Mouse (Mus musculus) lung, embryonic 16.5 days (tissue): ENCODE results near the gene Kmt5a. TPM values are rescaled to one million over a fixed set of nuclear protein-coding genes. Genes with fewer than 3 reads are reported as not detected.

Experiments used
- ATAC-seq: fragments of 200-750 bp; cut with Nextera tagmentation; 2 replicates; pipeline ENCODE4 v1.8.0; 2017; ENCODE audit warnings: low read depth, mild to moderate bottlenecking, moderate library complexity
- H3K27ac ChIP-seq: fragments of 300-500 bp; sonication (generic); 2 replicates; pipeline ENCODE4 v1.5.1; 2014; ENCODE audit warnings: mild to moderate bottlenecking, control low read depth, low read length
- H3K27me3 ChIP-seq: fragments of 300-500 bp; sonication (generic); 2 replicates; pipeline ENCODE4 v1.6.1; 2014; ENCODE audit warnings: low read depth, low read length, mixed read lengths; ENCODE audit not compliant: control insufficient read depth, insufficient read depth
- H3K36me3 ChIP-seq: fragments of 300-500 bp; sonication (generic); 2 replicates; pipeline ENCODE4 v1.6.1; 2014; ENCODE audit warnings: low read length; ENCODE audit not compliant: control insufficient read depth, insufficient read depth
- H3K4me1 ChIP-seq: fragments of 300-500 bp; sonication (generic); replicated peaks from 2 replicates; pipeline ENCODE4 v1.6.1; 2014; ENCODE audit warnings: low read length, mixed read lengths; ENCODE audit not compliant: control insufficient read depth, insufficient read depth
- H3K4me2 ChIP-seq: fragments of 300-500 bp; sonication (generic); 2 replicates; pipeline ENCODE4 v1.6.1; 2014; ENCODE audit warnings: low read depth, low read length, control low read depth
- H3K4me3 ChIP-seq: fragments of 300-500 bp; sonication (generic); 2 replicates; pipeline ENCODE4 v1.5.1; 2014; ENCODE audit warnings: mild to moderate bottlenecking, low read length, control low read depth
- H3K9ac ChIP-seq: fragments of 300-500 bp; sonication (generic); 2 replicates; pipeline ENCODE4 v1.6.1; 2014; ENCODE audit warnings: low read length, control low read depth
- H3K9me3 ChIP-seq: fragments of 300-500 bp; sonication (generic); 2 replicates; pipeline ENCODE4 v1.6.1; 2016; ENCODE audit warnings: low read length; ENCODE audit not compliant: control insufficient read depth
- WGBS: fragments of 180-500 bp; shearing (Covaris S2); extraction: QIAGEN DNeasy Blood & Tissue Kit; methylation state at CpG from one replicate; pipeline ENCODE4 v1.1.7; 2014; 5-methylcytosine and 5-hydroxymethylcytosine counted together
- polyA plus RNA-seq: library from polyadenylated mRNA; unstranded; fragments of >200 nt; fragmentation: Nextera tagmentation; extraction: Ambion mirVana; gene quantifications from 2 replicates; pipeline ENCODE4 v1.2.1, GENCODE M21; 2015

Gene Kmt5a
- polyA plus RNA-seq, 1 experiment from 2014 or later: 32.2 TPM

GRCm38 (mm10) chr5:124469486-124469885, 29.8 kb downstream of the Kmt5a start:
- H3K27me3 ChIP-seq: no peaks in the 10 kb centered on the region
- H3K36me3 ChIP-seq: peaks cover 11% of the 10 kb centered on the region; the same call in 1 of the 2 replicates
- H3K4me1 ChIP-seq: no peaks in the 10 kb centered on the region
- 93% methylated on average over 6 of the region's 6 CpGs for WGBS
- no peak overlapping the region for H3K4me2 ChIP-seq
- no peak overlapping the region for H3K27ac ChIP-seq
- no peak for ATAC-seq
- H3K9ac ChIP-seq: no peak overlapping the region
- no peaks in the 10 kb centered on the region for H3K9me3 ChIP-seq
- no peak overlapping the region for H3K4me3 ChIP-seq

GRCm38 (mm10) chr5:124470591-124471171, 31.0 kb downstream of the Kmt5a start:
- ATAC-seq: no peak
- WGBS: 66% methylated on average over 6 of the region's 6 CpGs

GRCm38 (mm10) chr5:124478873-124479204, 39.1 kb downstream of the Kmt5a start:
- no peaks in the 10 kb centered on the region for H3K36me3 ChIP-seq
- 61% methylated on average over 1 of the region's 1 CpGs for WGBS
- H3K9ac ChIP-seq: peak overlapping the region; percentile 44; the same call in 1 of the 2 replicates
- H3K27ac ChIP-seq: peak overlapping the region; percentile 51
- H3K9me3 ChIP-seq: no peaks in the 10 kb centered on the region
- peaks cover 10% of the 10 kb centered on the region for H3K4me1 ChIP-seq
- H3K4me3 ChIP-seq: no peak overlapping the region
- ATAC-seq: no peak
- H3K4me2 ChIP-seq: no peak overlapping the region; the same call in 1 of the 2 replicates
- H3K27me3 ChIP-seq: no peaks in the 10 kb centered on the region

More at GRCm38 (mm10) chr5:124470591-124471171, 31.0 kb downstream of the Kmt5a start:
- H3K4me3 ChIP-seq: no peak overlapping the region
- no peaks in the 10 kb centered on the region for H3K9me3 ChIP-seq
- H3K27me3 ChIP-seq: no peaks in the 10 kb centered on the region
- no peak overlapping the region for H3K9ac ChIP-seq
- no peak overlapping the region for H3K4me2 ChIP-seq
- H3K4me1 ChIP-seq: no peaks in the 10 kb centered on the region
- peaks cover 11% of the 10 kb centered on the region; the same call in 1 of the 2 replicates for H3K36me3 ChIP-seq
- H3K27ac ChIP-seq: no peak overlapping the region

GRCm38 (mm10) chr5:124480119-124480518, 40.4 kb downstream of the Kmt5a start:
- H3K27ac ChIP-seq: no peak overlapping the region

GRCm38 (mm10) chr5:124481714-124482113, 42.0 kb downstream of the Kmt5a start:
- no peaks in the 10 kb centered on the region for H3K9me3 ChIP-seq
- H3K27ac ChIP-seq: no peak overlapping the region
- H3K36me3 ChIP-seq: no peaks in the 10 kb centered on the region
- ATAC-seq: no peak
- no peaks in the 10 kb centered on the region for H3K27me3 ChIP-seq
- H3K4me1 ChIP-seq: peaks cover 15% of the 10 kb centered on the region
- no peak overlapping the region for H3K9ac ChIP-seq
- 85% methylated on average over 4 of the region's 4 CpGs for WGBS
- no peak overlapping the region for H3K4me2 ChIP-seq
- no peak overlapping the region for H3K4me3 ChIP-seq

More at GRCm38 (mm10) chr5:124480119-124480518, 40.4 kb downstream of the Kmt5a start:
- Histone ChIP-seq H3K4me2 (no peak overlapping the region), H3K9me3 (no peaks in the 10 kb centered on the region), H3K4me1 (peaks cover 18% of the 10 kb centered on the region), H3K4me3 (no peak overlapping the region), H3K27me3 (no peaks in the 10 kb centered on the region), H3K36me3 (no peaks in the 10 kb centered on the region), H3K9ac (no peak overlapping the region)
- 68% methylated on average over 4 of the region's 4 CpGs for WGBS
- ATAC-seq: no peak

DNA sequence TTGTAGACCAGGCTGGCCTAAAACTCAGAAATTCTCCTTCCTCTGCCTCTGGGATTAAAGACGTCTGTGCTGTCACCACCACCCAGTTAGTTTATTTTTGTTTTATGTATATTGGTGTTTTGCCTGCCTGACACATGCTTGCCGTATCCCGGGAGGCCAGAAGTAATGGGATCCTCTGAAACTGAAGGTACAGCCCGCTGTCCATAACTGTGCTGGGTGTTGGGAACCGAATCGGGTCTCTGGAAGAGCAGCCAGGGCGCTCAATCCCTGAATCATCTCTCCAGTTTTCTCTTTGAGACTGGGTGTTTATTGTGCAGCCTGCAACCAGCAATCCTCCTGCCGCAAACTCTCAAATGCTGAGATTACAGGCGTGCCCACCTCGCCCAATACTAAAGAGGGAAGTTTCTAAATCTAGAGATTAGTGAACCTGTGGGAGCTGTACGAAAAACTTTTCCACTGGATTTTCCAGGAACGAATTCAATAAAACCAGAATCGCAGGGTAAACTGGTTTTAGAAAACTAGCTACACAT, 42.8 kb downstream of the Kmt5a start:
- Histone ChIP-seq H3K9me3 (no peaks in the 10 kb centered on the region), H3K4me2 (peak overlapping the region; percentile 84), H3K27ac (peak overlapping the region; percentile 97), H3K27me3 (no peaks in the 10 kb centered on the region), H3K9ac (peak overlapping the region; percentile 88), H3K4me3 (peak overlapping the region; percentile 64), H3K4me1 (peaks cover 11% of the 10 kb centered on the region), H3K36me3 (no peaks in the 10 kb centered on the region)
- WGBS: 1% methylated on average over 13 of the region's 13 CpGs
- ATAC-seq: no peak

DNA sequence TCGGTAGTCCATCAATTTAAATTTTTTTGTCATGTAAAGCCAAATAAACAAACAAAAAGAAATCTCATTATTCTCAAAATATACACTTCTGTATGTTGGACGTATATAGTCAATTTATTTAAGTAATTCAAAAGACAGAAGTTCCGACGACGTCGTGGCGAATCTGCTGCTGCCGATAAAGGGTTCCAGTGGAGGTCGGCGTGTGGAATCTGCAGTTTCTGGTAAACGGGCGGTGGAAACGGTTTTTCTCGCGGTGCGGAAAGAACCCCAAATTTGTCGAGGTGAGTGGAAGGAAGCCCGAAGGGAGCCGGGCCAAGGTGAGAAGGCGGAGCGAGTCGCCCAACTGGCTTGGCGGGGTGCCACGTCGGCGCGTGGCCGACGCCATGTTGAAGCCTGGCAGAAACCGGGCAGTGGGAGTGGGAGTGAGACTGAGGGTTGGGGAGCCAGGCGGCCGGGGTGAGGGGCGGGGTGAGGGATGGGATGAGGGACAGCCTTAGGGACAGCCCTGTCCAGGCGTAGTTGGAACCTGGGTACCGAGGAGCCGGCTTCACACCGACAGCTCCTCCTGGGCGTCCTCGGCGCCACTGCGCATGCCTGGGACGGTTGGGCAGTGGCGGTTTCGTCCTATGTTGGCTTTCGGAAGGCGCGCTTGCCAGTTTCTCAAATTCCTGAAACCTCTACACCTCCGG, 43.4 kb downstream of the Kmt5a start, which contains the start of gene Snrnp35:
Gene Snrnp35, plus strand, starts transcription at position 169 of the 689 bp plus-strand sequence.
- Histone ChIP-seq H3K4me3 (peak within 1 kb of the TSS; percentile 64), H3K9ac (peak within 1 kb of the TSS; percentile 88), H3K27me3 (no peaks in the 10 kb centered on the region), H3K36me3 (no peaks in the 10 kb centered on the region), H3K9me3 (no peaks in the 10 kb centered on the region), H3K4me1 (peaks cover 11% of the 10 kb centered on the region), H3K4me2 (peak within 1 kb of the TSS; percentile 84), H3K27ac (peak within 1 kb of the TSS; percentile 97)
- peak; percentile 94 for ATAC-seq
- under 1% methylated on average over 48 of the region's 48 CpGs for WGBS

- peak overlapping the region; percentile 97 for H3K27ac ChIP-seq
- peak; percentile 36 for ATAC-seq
- 4% methylated on average over 15 of the region's 15 CpGs for WGBS
- H3K9me3 ChIP-seq: no peaks in the 10 kb centered on the region
- H3K4me3 ChIP-seq: peak overlapping the region; percentile 64
- H3K36me3 ChIP-seq: no peaks in the 10 kb centered on the region
- peaks cover 8% of the 10 kb centered on the region for H3K4me1 ChIP-seq
- no peaks in the 10 kb centered on the region for H3K27me3 ChIP-seq
- peak overlapping the region; percentile 88 for H3K9ac ChIP-seq
- peak overlapping the region; percentile 84 for H3K4me2 ChIP-seq
These were observed 44.1 kb downstream of the Kmt5a start for GRCm38 (mm10) chr5:124483655-124484396.

DNA sequence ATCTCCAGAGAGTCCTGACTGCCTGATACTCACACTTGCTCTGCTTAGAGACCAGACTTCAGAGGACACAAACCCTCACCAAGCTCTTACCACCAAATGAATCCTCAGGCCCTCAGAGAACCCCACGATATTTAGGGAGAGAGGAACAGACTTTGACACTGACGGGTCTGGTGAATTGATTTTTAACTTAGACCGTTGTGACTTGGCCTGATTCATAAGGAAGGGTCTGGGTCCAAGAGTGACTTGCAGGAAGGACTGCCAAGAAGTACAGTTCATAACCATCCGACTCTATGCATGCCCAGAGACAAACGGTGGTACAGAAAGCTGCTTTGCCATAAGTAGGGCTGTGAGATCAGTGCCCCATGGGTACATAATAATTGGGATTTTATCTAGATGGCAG, 45.9 kb downstream of the Kmt5a start:
- Histone ChIP-seq H3K4me1 (peaks cover 8% of the 10 kb centered on the region), H3K9ac (no peak overlapping the region), H3K9me3 (no peaks in the 10 kb centered on the region), H3K27me3 (no peaks in the 10 kb centered on the region), H3K4me2 (no peak overlapping the region), H3K27ac (no peak overlapping the region), H3K4me3 (no peak overlapping the region), H3K36me3 (peaks cover 2% of the 10 kb centered on the region)
- 90% methylated on average over 5 of the region's 5 CpGs for WGBS
- no peak for ATAC-seq
